Mouse (Mus musculus): ENCODE data around the gene Wdr45.
"Not testable (repeated sequence)": the region's sequence is repeated elsewhere in the genome, so short reads cannot be mapped to it uniquely, and the experiment has no call there.

Wdr45 gene

DNA sequence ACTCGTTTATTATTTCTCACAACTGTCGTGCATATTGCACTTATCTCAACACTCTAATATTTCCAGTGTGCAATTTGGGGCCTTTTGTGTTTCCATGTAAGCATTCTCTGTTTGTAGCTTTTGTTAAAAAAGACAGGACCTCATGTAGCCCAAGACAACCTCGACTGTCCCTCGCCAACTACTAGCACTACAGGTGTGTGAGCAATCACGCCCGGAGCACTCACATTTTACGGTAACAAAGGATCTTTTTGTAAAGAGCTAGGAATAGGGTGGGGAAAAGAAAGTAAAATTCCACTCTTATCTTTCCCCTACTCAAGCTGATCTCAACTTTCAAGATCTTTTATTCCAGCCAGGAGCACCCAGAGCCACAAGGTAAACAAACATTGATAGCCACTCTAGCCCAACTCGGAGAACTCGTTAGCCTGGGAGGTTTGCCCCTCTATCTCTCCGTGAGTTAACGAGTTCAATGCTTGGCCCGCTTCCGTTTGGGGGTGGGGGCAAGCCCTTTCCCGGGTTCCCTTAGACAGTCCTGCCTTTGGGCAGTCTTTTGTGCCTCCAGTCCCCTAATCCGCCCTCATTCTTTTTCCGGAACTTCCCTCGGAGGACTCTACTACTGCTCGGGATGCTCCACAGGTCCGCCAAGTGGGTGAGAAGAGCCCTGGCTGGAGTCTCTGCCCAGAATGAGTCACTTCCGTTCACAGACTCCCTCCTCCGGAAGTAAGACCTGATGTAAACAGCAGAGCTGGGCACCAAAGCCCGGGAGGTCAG is 7.6 kb downstream of the Wdr45 start, which contains the start of gene Gm45208:
Gm45208 (plus strand) TSS at position 732 of the 768 bp plus-strand sequence.
- peak; percentile 33 for DNase-seq (ENCODE audit: low spot score in 2 of 2)

DNA sequence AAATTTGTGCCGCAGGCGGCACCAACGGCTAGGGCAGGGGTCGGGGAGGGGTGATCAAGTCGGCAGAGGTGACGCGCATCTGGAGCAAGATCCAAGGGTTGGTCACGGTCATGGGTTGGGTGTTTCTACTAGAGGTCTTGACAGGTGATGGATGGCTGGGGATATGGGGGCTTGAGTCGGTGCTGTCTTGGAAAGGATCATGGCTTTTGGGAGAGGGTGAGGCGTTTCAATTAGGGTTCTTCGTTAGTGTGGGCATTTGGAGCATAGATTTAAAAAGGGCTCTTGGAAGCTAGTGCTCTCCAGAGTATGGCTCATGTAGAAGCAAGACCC is 8.1 kb downstream of the Wdr45 start:
- DNase-seq (ENCODE audit: low spot score in 2 of 2): no peak

DNA sequence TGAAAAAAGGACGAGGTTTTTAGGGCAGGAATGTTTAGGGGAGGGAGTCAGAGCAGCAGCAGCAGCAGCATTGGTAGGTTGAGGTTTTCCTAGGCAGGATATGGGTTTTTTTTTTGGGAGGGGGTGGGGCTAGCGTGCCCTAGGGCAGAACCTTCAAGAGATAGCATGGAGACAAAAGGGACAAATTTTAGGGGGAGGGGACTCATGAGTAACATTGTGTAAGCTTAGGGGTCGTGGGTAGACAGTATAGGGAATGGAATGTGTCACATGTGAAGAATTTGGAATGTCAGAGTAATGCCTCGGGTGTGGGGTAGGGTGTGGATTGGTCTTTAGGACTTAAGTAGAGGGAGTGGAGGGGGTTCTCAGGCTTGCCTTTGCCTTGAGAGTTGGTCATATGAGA is 8.6 kb downstream of the Wdr45 start:
- DNase-seq (ENCODE audit: low spot score in 2 of 2): no peak

DNA sequence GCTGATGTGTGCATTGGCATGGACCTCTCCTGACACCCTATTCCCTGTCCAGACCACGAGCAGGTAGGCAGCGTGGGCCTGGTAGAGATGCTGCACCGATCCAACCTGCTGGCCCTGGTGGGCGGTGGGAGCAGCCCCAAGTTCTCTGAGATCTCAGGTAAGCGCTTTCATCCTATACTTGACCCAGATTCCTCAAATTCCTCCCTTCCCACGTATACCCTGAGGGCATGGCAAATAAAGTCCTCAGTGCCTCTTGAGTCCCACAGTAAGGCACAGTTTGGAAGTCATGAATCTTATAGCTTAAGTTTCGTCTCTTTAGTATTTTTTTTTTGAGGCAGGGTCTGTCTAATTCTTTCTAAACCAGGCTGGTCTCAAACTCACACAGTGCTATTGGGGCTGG is 10.0 kb downstream of the Wdr45 start:
- no peak for DNase-seq (ENCODE audit: low spot score in 2 of 2)

DNA sequence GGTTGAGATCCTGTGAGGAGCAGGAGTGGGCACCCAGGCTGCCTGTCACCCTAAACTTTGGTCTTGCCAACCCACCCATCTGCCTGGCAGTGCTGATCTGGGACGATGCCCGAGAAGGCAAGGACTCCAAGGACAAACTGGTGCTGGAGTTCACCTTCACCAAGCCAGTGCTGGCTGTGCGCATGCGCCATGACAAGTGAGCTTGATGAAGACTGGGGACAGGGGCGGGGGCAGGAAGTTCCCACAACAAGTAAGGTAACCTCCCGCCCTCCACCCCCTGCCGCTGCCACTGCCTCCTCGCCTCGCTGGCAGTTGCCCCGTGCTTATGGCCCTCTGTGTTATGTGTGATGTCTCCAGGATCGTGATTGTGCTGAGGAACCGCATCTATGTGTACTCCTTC is 11.7 kb downstream of the Wdr45 start:
- DNase-seq (ENCODE audit: low spot score in 2 of 2): no peak

DNA sequence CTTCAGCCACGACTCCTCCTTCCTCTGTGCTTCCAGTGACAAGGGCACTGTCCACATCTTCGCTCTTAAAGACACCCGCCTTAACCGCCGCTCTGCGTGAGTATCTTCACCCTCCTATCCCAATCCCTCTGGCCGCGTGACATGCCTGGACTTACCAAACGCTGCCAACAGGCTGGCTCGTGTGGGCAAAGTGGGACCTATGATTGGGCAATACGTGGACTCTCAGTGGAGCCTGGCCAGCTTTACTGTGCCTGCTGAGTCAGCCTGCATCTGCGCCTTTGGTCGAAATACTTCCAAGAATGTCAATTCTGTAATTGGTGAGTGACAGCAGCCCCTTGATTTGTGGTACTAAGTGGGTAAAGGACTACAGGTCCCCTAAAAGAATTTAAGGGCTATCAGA is 13.0 kb downstream of the Wdr45 start:
- no peak for DNase-seq (ENCODE audit: low spot score in 2 of 2)

DNA sequence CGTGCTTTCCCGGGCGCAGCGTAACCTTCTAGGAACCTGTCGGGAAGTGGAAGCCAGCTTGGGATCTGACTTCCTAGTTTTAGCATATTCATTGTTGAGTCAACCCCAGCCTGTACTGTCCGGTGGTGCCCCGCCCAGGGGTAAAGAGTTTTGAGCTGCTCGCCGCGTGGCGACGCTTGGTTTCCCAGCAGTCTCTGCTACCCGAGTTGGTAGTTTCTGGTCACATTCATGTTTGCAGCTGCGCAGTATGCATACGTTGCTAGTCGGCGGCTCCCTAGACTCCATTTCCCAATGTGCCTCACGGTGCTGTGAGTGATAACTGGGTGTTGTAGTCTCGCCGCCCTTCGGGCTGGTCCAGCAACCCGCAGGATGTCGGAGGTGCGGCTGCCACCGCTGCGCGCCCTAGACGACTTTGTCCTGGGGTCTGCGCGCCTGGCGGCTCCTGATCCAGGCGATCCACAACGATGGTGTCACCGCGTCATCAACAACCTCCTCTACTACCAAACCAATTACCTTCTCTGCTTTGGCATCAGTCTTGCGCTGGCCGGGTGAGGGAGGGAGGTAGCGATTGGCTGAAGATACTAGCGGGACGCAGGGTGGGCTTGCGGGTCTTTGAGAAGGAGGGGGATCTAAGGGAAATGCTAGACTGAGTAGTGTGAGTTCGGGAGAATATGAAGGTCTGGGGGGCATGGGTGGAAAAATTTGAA is 14.2 kb downstream of the Wdr45 start, which contains the start of gene Praf2:
Praf2 (plus strand) TSS at position 225 of the 707 bp plus-strand sequence.
- peak; percentile 63 to 70 for DNase-seq (ENCODE audit: low spot score in 2 of 2)

DNA sequence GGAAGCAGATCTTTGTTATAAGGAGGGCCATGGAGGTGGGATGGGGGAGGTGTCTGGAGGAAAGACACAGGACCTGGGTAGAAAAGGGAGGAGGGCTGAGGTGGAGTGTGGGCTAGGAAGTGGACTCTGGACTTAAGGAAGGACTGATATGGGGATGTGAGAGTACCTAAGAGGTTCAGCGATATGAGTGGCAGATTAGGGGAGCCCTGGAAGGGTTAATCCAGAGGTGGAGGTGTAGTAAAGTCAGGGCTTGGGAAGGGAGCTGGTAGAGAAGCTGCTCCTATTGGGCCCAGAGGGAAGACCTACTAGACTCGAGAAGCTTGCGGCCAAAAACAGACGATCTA is 14.8 kb downstream of the Wdr45 start:
- no peak for DNase-seq (ENCODE audit: low spot score in 2 of 2)

DNA sequence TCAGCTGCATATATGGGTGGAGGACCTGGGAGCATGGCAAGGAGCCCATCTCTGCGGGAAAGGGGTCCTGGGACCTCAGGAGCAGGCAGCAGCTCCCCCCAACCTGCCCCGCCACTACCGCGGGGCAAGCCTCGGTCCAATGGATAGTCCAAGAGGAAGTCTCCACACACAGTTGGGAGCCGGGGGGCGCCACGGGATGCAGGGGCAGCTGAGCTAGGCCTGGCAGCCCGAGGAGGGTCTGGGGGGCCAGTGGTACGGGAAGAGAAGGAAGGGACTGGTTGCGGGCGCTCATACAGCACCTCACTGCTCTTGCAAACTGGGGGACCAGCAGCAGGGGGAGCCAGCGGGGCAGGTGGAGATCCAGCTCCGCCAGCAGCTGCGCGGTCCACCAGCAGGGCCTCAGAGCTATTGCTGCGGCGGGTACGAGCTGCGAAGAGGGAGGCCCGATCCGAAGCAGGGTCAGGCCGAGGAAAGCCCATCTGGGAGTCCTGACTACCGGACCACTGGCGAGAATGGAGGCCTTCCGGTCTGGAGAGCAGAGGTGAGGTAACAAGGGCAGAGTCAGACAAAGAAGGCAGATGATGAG is 19.5 kb downstream of the Wdr45 start:
- DNase-seq (ENCODE audit: low spot score in 2 of 2): peak in 1 of 2 experiments; percentile 48

DNA sequence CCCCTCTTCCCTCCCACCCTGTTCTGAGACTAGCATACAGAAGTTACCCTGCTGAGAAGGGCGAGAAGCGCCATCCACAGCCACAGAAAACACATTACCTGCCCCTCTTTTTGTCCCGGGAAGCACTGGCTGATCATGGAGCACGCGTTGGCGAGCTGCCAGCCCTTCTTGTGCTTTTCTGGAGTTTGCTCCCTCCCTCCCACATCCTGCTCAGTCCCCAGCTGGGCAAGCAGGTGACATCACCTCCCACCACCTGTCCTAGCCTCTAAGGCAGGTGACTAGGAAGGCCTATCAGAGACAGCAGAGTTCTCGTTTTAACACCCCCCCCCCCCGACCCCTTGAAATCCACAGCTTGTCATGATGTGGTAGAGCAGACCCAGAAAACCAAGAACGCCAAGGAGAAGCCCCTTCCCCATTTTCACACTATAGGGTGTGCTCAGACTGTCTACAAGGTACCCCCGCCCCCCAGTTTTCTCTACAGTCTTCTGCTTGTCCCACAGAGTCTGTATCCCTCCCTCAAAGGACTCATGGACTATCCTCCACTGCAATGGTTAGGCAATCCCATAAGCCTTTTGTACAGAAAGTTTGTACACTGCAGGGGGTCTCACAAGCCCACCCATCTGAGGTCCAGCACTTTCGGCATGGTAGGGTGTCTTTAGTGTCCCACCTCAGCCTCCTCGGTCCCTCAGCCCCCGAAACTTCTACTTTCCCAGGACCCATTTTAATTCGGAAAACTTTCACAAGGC is 25.4 kb downstream of the Wdr45 start:
- no peak for DNase-seq (ENCODE audit: low spot score in 2 of 2)

DNA sequence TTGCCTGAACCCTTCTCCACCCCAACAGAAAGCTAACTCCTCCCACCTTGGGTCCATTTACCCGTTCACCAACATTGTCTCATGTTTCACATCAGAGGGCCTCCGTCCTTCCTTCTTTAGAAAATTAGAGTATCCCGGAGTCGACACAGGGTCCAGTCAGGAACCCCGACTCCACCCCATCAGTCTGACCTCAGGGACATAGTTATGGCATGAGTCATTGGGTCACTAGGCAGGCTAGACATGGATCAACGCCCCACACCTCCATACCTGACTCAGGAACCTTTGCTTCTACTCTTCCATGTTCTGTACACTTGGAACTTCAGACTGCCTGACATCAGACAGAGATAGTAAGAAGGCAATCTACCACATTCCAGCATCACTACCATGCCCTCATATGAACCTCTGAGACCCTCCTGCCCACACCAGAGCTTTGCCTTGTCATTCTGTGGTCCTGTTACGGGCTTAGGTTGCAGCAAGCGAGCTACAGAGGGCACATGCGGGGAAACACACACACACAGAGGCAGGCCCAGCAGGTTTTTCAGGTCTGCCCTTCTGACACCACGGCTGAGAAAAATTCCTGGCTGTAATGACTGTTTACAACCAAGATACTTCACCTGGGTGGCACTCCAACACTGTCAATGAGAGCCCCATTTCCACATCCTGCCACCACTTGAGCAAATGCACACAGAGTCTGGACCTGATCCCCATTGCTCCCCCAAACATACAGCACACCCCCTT is 26.1 kb downstream of the Wdr45 start:
- no peak for DNase-seq (ENCODE audit: low spot score in 2 of 2)

DNA sequence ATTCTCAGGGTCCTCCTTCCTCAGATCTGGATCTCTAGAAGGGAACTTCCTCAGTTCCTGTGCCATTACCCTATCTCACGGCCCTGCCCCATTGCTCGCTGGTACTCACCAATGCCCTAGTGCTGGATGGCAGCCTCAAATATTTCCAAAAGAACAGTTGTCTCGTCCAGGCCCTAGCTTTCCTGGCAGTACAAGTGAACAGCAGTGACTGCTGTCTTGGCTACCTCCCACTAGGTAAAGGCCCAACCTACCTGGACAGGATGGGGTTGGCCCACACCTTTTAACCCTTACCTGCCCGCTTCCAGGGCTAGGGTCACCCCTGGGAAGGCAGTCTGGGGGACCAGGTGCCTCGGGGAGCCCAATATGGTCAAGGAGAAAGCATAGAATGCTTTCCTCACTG is 27.0 kb downstream of the Wdr45 start:
- DNase-seq (ENCODE audit: low spot score in 2 of 2): no peak

DNA sequence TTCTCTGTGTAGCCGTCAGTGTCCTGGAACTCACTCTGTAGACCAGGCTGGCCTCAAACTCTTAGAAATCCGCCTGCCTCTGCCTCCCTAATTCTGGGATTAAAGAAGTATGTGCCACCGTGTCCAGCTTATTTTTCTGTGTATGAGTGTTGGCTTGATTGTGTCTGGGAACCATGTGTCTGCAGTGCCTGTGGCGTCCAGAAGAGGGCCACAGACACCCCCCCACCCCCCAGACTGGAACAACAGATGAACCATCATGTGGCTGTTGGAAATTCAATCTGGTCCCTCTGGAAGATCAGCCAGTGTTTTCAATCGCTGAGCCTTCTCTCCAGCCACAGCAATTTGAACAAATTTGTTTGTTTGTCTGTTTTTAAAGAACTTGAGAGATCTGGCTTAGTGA is 29.3 kb downstream of the Wdr45 start:
- DNase-seq (ENCODE audit: low spot score in 2 of 2): no peak

DNA sequence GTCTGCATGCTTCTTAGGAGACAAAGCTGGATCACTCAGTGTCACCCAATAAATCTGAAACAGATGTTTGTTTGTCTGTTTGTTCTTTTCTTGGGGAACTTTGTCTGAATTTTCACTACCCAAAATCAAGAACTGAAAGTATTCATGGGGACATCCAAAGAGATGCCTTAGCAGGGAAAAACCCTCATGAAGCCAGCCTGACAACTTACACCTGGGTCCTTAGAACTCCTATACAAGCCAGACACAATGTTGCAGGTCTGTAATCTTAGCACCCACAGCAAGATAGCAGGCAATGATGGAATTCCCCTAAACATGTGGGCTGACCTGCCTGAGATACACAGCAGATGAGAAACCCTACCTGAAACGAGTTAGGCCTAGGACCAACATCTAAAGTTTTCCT is 30.8 kb downstream of the Wdr45 start:
- no peak for DNase-seq (ENCODE audit: low spot score in 2 of 2)

DNA sequence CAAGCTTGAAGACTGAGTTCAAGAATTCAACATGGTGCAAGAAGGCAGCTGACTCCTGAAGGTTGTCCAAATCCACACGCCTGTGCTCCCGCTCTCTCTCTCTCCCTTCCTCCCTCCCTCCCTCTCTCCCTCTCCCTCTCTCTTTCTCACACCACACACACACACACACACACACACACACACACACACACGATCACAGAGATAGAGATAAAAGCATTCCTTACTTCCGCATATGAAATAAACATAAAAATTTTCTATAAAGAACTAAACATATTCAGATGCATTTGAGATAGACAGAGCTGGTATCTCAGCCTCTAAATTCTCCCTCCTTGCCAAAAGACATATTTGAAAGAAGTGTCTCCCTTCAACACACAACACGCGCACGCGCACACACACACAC is 31.3 kb downstream of the Wdr45 start:
- no peak for DNase-seq (ENCODE audit: low spot score in 2 of 2)

DNA sequence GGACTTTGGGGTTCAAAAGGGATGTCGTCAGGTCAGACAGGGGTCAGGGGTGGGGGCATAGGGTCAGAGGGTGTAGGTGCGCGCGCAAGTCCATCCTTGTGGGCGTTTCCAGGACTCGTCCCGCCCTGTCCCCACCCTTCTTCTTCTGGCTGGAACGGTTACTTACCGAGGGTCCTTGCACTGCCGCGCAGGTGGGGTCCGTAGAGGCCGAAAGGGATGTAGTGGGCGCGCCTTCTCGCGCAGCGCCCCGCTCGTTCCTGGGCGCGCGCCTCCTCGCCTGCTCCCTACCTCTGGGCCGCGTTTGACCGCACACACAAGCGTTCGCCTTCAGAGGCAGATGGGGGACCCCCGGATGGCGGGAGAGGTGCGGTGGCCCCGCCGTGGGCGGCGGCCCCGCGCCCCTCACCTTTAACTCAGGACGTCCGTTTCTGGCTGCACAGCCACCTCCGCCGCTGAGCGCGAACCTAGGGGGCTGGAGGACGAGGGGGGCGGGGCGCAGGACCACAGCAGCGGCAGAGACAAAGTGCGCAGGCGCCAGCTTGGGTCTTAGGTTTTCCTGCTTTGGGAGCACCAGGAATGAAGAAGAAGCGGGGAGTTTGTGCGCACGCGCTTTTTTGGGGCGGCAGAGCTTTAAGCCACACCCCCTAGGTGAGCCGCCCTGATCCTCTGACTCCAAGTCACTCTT is 36.4 kb downstream of the Wdr45 start, which contains the start of gene Ccdc120:
Ccdc120 (minus strand) TSS at position 474 of the 685 bp plus-strand sequence.
- peak; percentile 57 to 63 for DNase-seq (ENCODE audit: low spot score in 2 of 2)

DNA sequence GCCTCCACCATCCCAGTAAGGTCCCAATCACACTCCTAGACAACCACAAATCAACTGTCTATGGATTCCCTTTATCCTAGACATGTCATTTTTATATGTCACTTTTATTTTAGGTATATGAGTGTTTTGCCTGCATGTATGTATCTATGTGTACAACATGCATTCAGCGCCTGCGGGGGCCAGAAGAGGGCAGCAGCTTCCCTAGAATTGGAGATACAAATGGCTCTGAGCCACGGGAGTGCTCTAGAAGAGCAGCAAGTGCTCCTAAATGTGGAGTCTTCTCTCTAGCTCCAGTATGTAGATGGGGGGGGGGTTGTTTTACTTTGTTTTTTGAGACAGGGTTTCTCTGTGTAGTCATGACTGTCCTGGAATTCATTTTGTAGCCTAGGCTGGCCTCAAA is 39.5 kb downstream of the Wdr45 start:
- DNase-seq (ENCODE audit: low spot score in 2 of 2): not testable (repeated sequence)

DNA sequence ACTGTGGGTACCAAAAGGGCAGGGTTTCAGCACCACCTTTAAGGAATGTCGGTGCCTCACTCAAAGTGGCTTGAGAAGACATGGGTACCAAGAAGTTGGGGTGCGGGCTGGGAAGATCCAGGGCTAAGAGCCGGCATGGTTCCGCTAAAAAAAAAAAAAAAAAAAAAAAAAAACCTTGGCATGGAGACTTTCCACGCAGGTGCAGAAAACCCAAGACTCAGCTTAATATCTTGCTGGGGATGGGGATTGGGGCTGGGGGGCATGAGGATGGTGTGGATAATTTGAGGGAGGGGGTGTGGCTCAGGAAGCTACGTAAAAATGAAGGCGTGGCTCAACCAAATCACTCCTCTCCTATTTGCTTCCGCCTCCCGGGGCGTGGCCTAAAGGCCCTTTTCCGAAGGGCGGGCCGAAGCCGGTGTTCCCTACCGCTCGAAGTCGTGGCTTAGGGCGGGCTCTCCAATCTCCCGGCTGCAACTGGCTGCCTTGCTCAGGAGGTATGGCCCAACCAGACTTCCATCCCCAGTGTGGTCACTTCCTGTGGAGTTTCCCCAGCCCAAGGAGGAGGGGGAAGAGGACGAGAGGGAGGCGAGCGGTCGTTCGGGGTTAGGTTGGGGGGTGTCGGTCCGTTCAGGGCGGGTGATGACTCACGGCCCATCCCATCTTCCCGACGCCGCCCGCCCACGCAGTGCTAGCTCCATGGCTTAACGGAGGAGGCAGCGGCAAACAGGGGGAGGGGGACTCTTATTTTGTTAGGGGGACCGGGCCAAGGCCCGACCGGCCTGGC is 48.2 kb downstream of the Wdr45 start, which contains the start of gene Tfe3:
Tfe3 (plus strand) TSS at position 424 of the 784 bp plus-strand sequence.
- peak; percentile 60 to 73 for DNase-seq (ENCODE audit: low spot score in 2 of 2)

DNA sequence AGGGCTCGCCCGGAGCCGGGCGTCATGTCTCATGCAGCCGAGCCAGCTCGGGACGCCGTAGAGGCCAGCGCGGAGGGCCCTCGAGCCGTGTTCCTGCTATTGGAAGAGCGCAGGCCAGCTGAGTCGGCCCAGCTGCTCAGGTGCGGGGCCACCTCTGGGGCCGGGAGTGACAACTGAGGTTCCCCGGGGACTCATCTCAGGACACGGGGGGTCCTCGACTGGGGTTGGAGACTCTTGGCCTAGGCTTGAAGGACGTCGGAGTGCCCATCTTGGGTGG is 48.7 kb downstream of the Wdr45 start:
- no peak for DNase-seq (ENCODE audit: low spot score in 2 of 2)

All from frontal cortex, postnatal 25 days (tissue).